Mouse (Mus musculus): ENCODE measurements at regions not wholly inside any gene's neighbourhood (a gene's known extent, or its start where the extent isn't known, plus 50 kb on each side); places are given as distances from the start of the nearest gene placed in this dataset.

DNA sequence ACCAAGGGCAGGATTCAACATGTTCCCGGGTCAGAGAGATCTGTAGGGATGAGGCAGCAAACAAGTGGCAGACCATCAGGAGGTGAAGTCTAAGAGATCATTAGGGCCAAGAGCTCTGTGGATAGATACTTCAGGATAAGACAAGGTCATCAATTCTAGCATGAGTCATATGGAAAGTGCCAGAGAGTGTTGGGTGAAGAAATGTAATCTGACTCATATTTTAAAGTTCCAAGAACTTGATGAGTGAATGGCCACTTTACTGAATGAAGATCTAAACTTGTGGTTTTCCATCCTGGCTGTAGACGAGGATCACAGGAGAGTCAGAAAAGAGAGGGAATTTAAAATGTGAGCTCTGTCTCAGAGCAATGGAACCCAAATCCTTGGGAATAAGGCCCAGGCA, 115.6 kb downstream of the Sox9 start:
- TF ChIP-seq CTCF (IDR thresholded peaks at IDR 0.05; ENCODE audit: insufficient read depth, low read length) (no peak), POLR2A (IDR thresholded peaks at IDR 0.05; ENCODE audit: borderline replicate concordance, extremely low read depth, low read depth, low read length) (no peak)
